Mouse (Mus musculus): ENCODE measurements around the gene Cmya5.

DNA sequence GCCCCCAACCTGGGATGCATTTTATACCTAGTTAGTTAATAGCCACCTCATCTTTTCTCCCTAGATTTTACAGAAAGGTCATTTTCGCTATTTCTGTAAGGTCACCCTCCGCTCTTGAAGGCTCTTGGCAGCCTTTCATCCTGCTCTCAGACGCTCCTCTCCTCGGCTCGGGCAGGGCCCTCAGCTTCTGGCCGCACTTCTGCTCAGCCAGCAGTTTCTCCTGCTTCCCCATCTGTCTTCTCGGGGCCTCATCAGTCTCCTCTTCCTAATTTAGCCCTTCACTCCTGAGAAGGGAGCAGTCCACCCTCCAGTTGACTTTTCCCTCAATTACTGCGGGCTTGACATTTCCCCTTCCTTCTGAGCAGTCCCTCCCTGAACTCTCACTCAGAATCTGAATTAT lies 131.6 kb downstream of the Cmya5 start:
- no peak for TF ChIP-seq POLR2A (IDR thresholded peaks at IDR 0.05; ENCODE audit: extremely low read depth, insufficient read depth, low read length)
- TF ChIP-seq CTCF (IDR thresholded peaks at IDR 0.05; ENCODE audit: low read depth, low read length), result no peak

Measured in liver, adult 2 months (tissue).